Mouse (Mus musculus): ENCODE data around the gene Ttc34. TPM values are rescaled to one million over a fixed set of nuclear protein-coding genes. Genes with fewer than 3 reads are reported as not detected.

Ttc34 gene
- 0.06 and 0.14 TPM in 2 replicates for polyA plus RNA-seq (2015; fragmentation: Nextera tagmentation; extraction: Ambion mirVana)

DNA sequence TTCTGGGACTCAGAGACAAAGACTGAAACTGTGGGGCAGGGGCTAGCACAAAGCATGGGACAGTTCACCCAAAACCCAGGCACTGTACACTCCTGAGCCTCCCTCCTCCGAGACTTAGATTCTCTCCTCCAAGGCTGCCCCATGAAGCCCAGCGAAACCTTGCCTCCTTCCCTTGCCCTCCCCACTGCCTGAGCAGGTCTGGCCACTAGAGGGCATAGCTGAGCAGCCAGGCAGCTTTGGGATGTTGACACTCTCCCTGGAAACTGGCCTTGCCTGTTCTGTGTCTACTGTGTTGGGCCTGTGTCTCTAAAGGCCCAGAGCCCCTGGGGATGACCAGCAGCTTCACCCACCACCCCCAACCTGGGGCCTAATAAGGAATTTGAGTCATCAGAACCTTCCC lies at the start of gene Ttc34:
Gene Ttc34 (plus strand): TSS at position 290 of the 400 bp plus-strand sequence.
- no peak for ATAC-seq (replicated peaks; ENCODE audit: insufficient number of reproducible peaks, insufficient read depth, low FRiP score, low read depth)
- no peak within 1 kb of the TSS for H3K4me3 ChIP-seq
- no peaks in the 10 kb centered on the region for H3K36me3 ChIP-seq
- no peaks in the 10 kb centered on the region; the same call in 1 of the 2 replicates for H3K4me1 ChIP-seq (replicated peaks)
- 0 out of 2 replicates have a peak, but pooled peaks cover 3% of the 10 kb centered on the region for H3K27me3 ChIP-seq
- no peak within 1 kb of the TSS for H3K27ac ChIP-seq
- H3K4me2 ChIP-seq: no peak within 1 kb of the TSS
- WGBS: 47% methylated on average over 2 of the region's 2 CpGs
- H3K9me3 ChIP-seq (replicated peaks): no peaks in the 10 kb centered on the region
- H3K9ac ChIP-seq: no peak within 1 kb of the TSS

DNA sequence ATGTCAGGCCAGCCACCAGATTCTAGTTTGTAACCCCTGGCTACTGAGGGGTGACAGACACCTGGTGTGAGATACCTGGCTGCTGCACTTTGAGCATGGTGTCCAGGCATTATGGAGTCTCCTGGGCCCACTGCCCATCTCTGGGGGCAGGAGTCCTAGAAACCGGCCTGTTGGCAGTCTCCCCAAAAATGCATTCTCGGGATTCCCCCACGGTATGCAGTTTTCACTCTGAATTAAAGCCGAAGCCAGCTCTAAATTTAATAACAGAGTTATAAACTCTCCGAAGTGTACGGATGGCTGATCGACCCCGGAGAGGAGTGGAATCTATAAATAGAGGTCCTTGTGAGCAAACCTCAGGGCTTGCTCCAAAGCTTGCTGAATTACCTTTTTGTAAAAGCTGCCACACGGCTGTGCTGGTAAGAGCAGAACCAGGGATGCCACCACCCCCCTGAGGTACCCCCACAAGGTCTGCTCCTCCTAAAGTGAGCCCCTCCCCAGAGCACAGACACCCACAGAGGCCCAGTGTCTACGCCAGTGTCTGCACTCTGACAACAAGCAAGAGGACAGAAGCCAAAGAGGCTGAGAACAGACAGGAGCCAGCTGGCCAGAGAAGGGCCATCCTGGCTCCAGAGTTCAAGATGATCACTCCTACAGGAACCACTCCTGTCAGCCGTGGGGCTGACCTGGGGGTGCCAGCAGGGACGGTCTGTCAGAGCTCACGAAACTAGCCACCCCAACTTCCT lies 49.1 kb upstream of the Ttc34 start:
- Histone ChIP-seq H3K27ac (peak overlapping the region; percentile 73), H3K4me3 (no peak overlapping the region), H3K4me1 (replicated peaks) (peaks cover 38% of the 10 kb centered on the region), H3K9ac (peak overlapping the region; percentile 44), H3K27me3 (no peaks in the 10 kb centered on the region), H3K36me3 (no peaks in the 10 kb centered on the region), H3K9me3 (replicated peaks) (no peaks in the 10 kb centered on the region), H3K4me2 (peak overlapping the region; percentile 27)
- 26% methylated on average over 13 of the region's 13 CpGs for WGBS
- 0 out of 2 replicates have a peak, but pooled peaks have one; percentile 20 for ATAC-seq (replicated peaks; ENCODE audit: insufficient number of reproducible peaks, insufficient read depth, low FRiP score, low read depth)

DNA sequence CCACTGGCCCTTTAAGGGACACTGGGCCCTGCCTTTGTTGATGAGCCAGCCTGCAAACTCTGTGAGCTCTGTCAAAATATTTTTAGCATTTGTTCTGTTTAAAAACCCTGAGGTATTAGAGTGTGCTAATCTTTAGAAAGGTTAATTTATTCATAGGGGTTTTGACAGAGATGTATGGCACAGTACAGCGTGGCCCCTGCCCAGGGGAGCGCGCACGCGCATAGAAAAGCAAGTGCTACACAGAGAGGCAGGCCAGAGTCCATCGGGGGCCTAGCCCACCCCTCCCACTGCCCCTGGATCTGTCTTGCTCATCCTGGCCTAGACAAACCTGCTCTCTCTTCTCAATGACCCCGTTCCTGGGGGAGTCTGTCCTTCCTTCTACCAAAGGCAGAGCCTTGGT lies 45.4 kb upstream of the Ttc34 start:
- Histone ChIP-seq H3K4me1 (replicated peaks) (peaks cover 19% of the 10 kb centered on the region), H3K9me3 (replicated peaks) (no peaks in the 10 kb centered on the region), H3K4me2 (no peak overlapping the region), H3K9ac (no peak overlapping the region), H3K4me3 (no peak overlapping the region), H3K27me3 (peaks cover 18% of the 10 kb centered on the region; the same call in 1 of the 2 replicates), H3K36me3 (no peaks in the 10 kb centered on the region), H3K27ac (no peak overlapping the region)
- no peak for ATAC-seq (replicated peaks; ENCODE audit: insufficient number of reproducible peaks, insufficient read depth, low FRiP score, low read depth)
- WGBS: 86% methylated on average over 7 of the region's 7 CpGs

DNA sequence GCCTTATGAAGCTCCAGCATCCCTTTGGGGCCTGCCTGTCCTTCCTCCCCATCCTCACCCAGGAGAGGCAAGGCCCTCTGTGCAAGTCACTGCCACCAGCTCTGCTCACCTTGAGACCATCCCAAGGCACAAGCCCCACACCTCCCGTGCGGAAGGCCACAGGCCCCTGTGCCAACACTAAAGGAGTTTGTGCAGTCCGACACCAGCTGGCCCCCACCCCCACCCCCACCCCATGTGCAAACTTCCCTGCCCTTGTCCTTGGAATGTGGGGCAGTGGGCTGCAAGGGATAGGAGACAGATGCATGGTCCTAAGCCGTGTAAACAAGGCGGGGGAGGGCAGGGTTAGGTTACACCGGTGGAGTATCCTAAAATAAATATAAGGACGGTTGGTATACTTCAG lies 43.8 kb upstream of the Ttc34 start:
- Histone ChIP-seq H3K4me3 (no peak overlapping the region), H3K27ac (no peak overlapping the region), H3K4me2 (no peak overlapping the region), H3K9ac (no peak overlapping the region), H3K36me3 (no peaks in the 10 kb centered on the region), H3K4me1 (replicated peaks) (peaks cover 6% of the 10 kb centered on the region), H3K27me3 (peaks cover 29% of the 10 kb centered on the region), H3K9me3 (replicated peaks) (no peaks in the 10 kb centered on the region)
- no peak for ATAC-seq (replicated peaks; ENCODE audit: insufficient number of reproducible peaks, insufficient read depth, low FRiP score, low read depth)
- WGBS: 66% methylated on average over 7 of the region's 7 CpGs

DNA sequence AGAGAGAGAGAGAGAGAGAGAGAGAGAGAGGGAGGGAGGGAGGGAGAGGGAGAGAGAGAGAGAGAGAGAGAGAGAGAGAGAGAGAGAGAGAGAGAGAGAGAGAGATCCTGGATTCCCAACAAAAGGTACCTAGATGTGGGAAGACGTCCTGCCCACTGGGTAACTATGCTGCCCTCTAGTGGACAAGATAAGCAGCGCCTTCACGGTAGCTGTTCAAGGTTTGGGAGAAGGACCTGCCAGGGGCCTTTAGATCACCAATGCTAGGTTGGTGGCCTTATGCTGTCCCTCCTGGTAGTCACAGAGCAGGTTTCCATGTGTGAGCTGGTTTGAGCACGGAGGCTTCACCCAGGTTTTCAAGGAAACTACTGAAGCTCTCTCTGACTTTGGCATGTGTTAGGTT lies 39.4 kb upstream of the Ttc34 start:
- H3K4me3 ChIP-seq: no peak overlapping the region
- no peak overlapping the region for H3K4me2 ChIP-seq
- H3K9ac ChIP-seq: no peak overlapping the region
- no peaks in the 10 kb centered on the region for H3K9me3 ChIP-seq (replicated peaks)
- H3K36me3 ChIP-seq: no peaks in the 10 kb centered on the region
- 4% methylated on average over 4 of the region's 4 CpGs for WGBS
- H3K27ac ChIP-seq: no peak overlapping the region
- no peak for ATAC-seq (replicated peaks; ENCODE audit: insufficient number of reproducible peaks, insufficient read depth, low FRiP score, low read depth)
- H3K27me3 ChIP-seq: peaks cover 72% of the 10 kb centered on the region
- peaks cover 7% of the 10 kb centered on the region for H3K4me1 ChIP-seq (replicated peaks)

DNA sequence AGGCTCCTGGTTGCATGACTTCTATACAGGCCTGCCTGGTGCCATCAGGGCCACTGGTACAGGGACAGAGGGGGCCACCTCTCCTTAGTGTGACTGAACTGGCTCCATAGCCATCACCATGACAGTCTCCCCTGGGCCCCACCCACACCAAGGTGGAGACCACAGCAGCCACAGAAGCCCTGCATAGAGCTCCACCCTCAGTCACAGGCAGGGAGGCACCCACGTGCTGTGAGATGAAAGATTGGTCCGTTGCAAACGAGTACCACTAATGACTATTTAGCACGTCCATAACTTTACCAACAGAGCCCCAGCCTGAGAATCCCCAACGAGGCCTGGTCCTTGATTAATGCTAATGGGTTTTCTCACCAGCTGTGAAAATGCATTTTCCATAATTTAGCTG lies 36.7 kb upstream of the Ttc34 start:
- no peak overlapping the region for H3K27ac ChIP-seq
- no peaks in the 10 kb centered on the region for H3K36me3 ChIP-seq
- H3K4me3 ChIP-seq: no peak overlapping the region
- peaks cover 7% of the 10 kb centered on the region for H3K4me1 ChIP-seq (replicated peaks)
- H3K4me2 ChIP-seq: no peak overlapping the region
- WGBS: 69% methylated on average over 5 of the region's 5 CpGs
- H3K9ac ChIP-seq: no peak overlapping the region
- H3K9me3 ChIP-seq (replicated peaks): no peaks in the 10 kb centered on the region
- peaks cover 69% of the 10 kb centered on the region for H3K27me3 ChIP-seq
- no peak for ATAC-seq (replicated peaks; ENCODE audit: insufficient number of reproducible peaks, insufficient read depth, low FRiP score, low read depth)

DNA sequence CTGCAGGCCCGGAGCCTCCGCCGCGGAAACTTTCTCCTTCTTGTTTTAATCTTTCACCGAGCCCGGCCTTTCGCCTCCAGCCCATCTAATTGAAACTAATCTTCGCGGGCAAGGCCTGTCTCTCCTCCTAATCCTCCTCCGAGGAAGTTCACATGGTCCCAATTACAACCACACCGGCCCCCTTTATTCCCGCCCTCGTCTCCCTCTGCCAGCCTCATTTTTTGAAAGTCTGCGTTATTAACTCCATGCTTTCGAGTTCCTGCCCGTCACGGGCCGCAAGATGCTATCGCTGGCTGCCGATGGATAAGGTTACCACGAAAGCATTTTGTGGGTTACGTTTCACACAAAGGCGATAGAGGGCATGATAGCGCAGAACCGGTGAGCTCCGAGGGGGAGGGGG lies 35.0 kb upstream of the Ttc34 start:
- no peak overlapping the region for H3K9ac ChIP-seq
- 0 out of 2 replicates have a peak overlapping the region, but pooled peaks have one; percentile 3 for H3K4me3 ChIP-seq
- peaks cover 74% of the 10 kb centered on the region for H3K27me3 ChIP-seq
- H3K27ac ChIP-seq: no peak overlapping the region
- H3K36me3 ChIP-seq: no peaks in the 10 kb centered on the region
- H3K4me2 ChIP-seq: peak overlapping the region; percentile 40
- H3K9me3 ChIP-seq (replicated peaks): no peaks in the 10 kb centered on the region
- no peak for ATAC-seq (replicated peaks; ENCODE audit: insufficient number of reproducible peaks, insufficient read depth, low FRiP score, low read depth)
- peaks cover 7% of the 10 kb centered on the region for H3K4me1 ChIP-seq (replicated peaks)
- WGBS: 8% methylated on average over 26 of the region's 26 CpGs

DNA sequence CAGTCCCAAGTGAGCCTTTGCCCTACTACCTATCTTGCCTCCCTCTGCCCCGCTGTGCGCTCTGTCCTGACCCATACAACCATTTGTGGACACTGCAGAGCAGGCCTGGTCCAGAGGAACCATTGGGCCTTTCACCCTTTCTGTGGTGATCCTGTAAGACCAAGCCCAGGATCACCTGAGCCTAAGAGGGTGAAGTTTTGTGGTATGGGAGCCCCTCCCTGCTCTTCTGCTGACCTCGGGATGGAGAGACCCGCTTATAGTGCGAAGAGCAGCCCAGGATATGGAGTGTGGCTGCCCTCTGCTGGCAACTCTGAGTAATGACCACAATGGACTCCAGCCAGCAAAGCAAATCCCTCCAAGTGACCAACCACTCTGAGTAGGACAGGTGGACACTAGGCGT lies 11.6 kb upstream of the Ttc34 start:
- no peak overlapping the region for H3K4me3 ChIP-seq
- peaks cover 10% of the 10 kb centered on the region for H3K4me1 ChIP-seq (replicated peaks)
- no peak overlapping the region for H3K27ac ChIP-seq
- H3K9ac ChIP-seq: no peak overlapping the region
- no peaks in the 10 kb centered on the region for H3K9me3 ChIP-seq (replicated peaks)
- ATAC-seq (replicated peaks; ENCODE audit: insufficient number of reproducible peaks, insufficient read depth, low FRiP score, low read depth): peak; percentile 28; the same call in 1 of the 2 replicates
- H3K4me2 ChIP-seq: no peak overlapping the region
- 32% methylated on average over 6 of the region's 6 CpGs for WGBS
- peaks cover 11% of the 10 kb centered on the region; the same call in 1 of the 2 replicates for H3K27me3 ChIP-seq
- H3K36me3 ChIP-seq: no peaks in the 10 kb centered on the region

DNA sequence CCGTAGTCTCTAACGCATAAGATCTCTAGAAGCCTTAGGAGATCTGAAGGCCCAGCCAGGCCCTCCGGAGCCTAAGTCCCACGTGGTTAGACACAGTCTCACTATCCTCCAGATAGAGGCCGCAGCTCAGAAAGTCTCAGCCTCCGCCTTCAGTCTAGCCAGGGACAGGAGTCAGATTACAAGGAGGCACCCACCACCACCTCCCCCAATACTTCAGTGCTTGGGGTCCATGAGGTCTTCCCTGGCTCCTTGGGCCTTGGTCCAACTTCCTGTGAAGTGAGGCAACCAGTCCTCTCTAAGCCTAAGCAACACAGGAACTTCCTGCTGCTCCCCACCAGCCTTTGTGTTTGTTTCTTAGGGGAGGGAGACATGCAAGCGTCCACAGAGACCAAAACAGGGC lies 11.0 kb upstream of the Ttc34 start:
- Histone ChIP-seq H3K9ac (no peak overlapping the region), H3K4me2 (no peak overlapping the region), H3K4me3 (no peak overlapping the region), H3K27ac (no peak overlapping the region), H3K4me1 (replicated peaks) (peaks cover 10% of the 10 kb centered on the region), H3K27me3 (peaks cover 11% of the 10 kb centered on the region; the same call in 1 of the 2 replicates), H3K9me3 (replicated peaks) (no peaks in the 10 kb centered on the region), H3K36me3 (no peaks in the 10 kb centered on the region)
- no peak for ATAC-seq (replicated peaks; ENCODE audit: insufficient number of reproducible peaks, insufficient read depth, low FRiP score, low read depth)
- 49% methylated on average over 7 of the region's 7 CpGs for WGBS

DNA sequence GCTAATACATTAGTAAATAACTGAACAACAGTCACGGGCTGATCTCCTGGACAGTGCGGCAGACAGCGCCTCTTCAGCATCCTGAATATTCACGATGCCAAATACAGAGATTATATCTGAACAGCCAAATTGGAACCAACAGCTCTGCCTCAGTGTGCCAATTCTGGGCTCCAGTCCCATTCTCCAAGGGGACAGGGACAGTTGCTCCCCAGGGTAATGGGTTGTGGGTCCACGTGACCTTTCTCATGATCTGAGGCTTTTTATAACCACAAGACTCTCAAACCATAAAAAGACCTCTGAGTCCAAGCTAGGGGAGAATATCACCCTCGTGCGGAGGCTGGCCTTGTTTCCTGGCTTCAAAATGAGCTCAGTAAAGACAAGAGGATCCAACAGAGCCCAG lies 10.1 kb upstream of the Ttc34 start:
- Histone ChIP-seq H3K9ac (no peak overlapping the region), H3K27ac (0 out of 2 replicates have a peak overlapping the region, but pooled peaks have one; percentile 18), H3K4me1 (replicated peaks) (peaks cover 10% of the 10 kb centered on the region), H3K9me3 (replicated peaks) (no peaks in the 10 kb centered on the region), H3K4me3 (no peak overlapping the region), H3K4me2 (no peak overlapping the region), H3K27me3 (peaks cover 11% of the 10 kb centered on the region; the same call in 1 of the 2 replicates), H3K36me3 (no peaks in the 10 kb centered on the region)
- no peak for ATAC-seq (replicated peaks; ENCODE audit: insufficient number of reproducible peaks, insufficient read depth, low FRiP score, low read depth)
- WGBS: 72% methylated on average over 7 of the region's 7 CpGs

DNA sequence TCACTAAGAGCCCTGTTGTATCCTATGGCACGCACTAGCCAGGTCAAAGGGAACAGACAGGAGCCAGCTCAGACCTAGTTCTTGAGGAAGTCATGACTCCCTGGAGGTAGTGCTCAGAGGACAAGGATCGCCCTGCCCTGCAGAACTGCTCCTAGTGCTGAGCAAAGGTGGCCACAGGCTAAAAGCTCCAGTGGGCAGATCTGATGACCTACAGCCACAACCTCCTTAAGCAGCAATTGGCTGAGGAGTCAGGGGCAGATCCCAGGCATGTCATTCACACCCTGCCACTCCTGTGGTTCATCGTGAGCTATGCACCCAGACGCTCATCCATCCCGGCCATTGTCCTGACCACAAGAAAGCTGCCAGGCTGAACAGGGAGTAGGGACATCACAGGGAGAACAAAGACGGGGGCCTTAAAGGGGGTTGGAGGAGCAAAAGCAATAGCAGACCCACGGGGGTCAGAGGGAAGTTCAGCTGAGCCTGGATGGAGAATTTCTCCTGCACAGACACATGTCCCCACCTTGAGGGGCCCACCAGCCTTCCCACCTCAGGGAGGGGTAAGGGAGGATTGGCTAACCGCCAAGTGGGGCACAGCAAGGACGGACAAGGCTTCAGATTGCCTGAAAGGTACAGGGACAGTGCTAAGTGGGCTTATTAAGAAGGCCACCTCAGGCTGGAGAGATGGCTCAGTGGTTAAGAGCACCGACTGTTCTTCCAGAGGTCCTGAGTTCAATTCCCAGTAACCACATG lies 9.2 kb upstream of the Ttc34 start:
- WGBS: 36% methylated on average over 10 of the region's 10 CpGs
- no peaks in the 10 kb centered on the region for H3K9me3 ChIP-seq (replicated peaks)
- H3K36me3 ChIP-seq: no peaks in the 10 kb centered on the region
- H3K4me3 ChIP-seq: no peak overlapping the region
- H3K4me2 ChIP-seq: no peak overlapping the region
- H3K27me3 ChIP-seq: peaks cover 6% of the 10 kb centered on the region; the same call in 1 of the 2 replicates
- 0 out of 2 replicates have a peak overlapping the region, but pooled peaks have one; percentile 18 for H3K27ac ChIP-seq
- no peak overlapping the region for H3K9ac ChIP-seq
- ATAC-seq (replicated peaks; ENCODE audit: insufficient number of reproducible peaks, insufficient read depth, low FRiP score, low read depth): 0 out of 2 replicates have a peak, but pooled peaks have one; percentile 7
- peaks cover 10% of the 10 kb centered on the region for H3K4me1 ChIP-seq (replicated peaks)

Measured in heart, embryonic 15.5 days (tissue).